Mouse (Mus musculus): Measurements from ENCODE around the gene Ptprn2. TPM values are rescaled to one million over a fixed set of nuclear protein-coding genes. Genes with fewer than 3 reads are reported as not detected.

The Ptprn2 gene
- total RNA-seq, 1 experiment from 2014 or later = 0.12 TPM

DNA sequence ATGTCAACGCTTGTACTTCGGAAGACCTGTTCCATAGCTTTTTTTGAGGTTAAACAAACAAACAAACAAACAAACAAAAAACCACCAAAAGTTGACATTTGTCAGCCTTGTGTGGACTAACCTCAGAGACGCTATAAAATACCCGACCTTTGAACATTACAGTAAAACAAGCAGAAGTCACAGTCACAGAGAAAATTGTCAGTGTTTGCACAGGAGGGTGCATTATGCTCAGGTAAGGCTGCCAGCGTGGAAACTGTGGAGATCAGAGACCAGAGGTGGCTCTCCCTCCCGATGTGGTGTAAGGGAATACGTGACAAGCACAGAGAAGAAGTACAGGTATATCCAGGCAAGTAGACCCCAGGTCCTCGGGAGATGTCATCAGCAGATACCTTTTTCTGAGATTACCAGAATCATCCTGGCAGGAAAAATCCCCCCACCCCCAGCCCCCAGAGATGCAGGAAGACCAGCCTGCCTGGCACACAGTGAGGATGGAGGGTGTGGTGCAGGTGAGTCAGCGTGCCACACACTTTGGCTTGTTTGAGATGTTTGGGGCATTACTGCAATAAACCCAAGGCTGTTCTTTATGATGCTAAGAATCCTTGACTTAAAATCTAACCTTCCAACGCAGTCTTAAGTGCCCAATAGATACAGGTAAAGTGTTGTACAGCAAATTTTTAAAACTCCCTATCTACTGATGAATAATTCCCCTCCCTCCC lies 136.0 kb downstream of the Ptprn2 start:
- ATAC-seq (ENCODE audit: extremely low read depth, insufficient number of reproducible peaks, low FRiP score, poor library complexity, severe bottlenecking) = no peak

DNA sequence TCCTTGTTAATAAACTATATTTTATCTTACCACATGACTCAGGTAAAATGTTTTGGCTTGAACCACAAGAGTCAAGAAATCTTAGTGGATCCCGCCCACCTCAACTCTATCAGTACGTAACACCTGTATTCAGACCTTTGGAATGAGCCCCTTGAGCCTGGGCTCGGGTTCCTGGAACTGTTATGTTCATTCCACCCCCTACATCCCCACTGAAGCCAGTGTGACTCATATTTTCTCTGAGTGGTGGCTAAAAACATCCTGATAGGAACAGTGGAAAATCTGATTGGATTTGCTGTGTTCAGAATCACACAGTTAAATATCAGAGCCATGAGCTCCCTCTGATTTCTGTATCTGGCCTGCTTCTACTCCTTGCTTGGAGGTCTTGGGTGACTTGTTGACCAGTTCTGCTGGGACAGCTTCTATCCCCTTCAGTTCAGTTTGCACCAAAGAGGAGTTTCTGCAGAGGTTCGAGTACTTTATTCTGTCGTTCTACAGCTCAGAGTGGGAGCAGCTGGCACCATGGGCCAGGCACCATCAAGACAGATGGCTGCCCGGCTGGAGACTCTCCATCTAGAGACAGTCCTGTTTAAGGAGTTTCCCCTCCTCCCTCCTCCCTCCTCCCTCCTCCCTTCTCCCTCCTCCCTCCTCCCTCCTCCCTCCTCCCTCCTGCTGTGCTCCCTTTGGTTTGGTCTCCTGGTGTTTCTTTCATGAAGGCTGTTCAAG lies 137.3 kb downstream of the Ptprn2 start:
- no peak for ATAC-seq (ENCODE audit: extremely low read depth, insufficient number of reproducible peaks, low FRiP score, poor library complexity, severe bottlenecking)

GRCm38 (mm10) chr12:116625391-116626281 lies 140.1 kb downstream of the Ptprn2 start:
- no peak for ATAC-seq (ENCODE audit: extremely low read depth, insufficient number of reproducible peaks, low FRiP score, poor library complexity, severe bottlenecking)

DNA sequence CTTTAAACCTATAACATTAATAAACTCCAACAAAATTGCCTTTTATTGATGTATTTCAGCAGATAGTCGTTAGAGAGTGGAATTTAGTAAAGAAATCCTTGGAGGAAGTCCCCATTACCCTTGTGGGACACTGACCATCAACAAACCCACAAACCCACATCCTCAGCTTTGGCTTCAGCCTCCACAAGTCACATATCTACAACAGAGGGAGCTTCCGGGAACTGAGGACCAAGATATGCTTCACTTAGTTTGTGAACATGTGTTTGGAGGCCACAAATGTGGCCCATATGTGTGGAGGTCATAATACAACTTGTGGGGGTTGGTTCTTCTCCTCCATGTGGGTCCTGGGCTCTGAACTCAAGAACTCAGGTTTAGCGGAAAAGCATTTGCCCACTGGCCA lies 143.5 kb downstream of the Ptprn2 start:
- ATAC-seq (ENCODE audit: extremely low read depth, insufficient number of reproducible peaks, low FRiP score, poor library complexity, severe bottlenecking) = no peak

DNA sequence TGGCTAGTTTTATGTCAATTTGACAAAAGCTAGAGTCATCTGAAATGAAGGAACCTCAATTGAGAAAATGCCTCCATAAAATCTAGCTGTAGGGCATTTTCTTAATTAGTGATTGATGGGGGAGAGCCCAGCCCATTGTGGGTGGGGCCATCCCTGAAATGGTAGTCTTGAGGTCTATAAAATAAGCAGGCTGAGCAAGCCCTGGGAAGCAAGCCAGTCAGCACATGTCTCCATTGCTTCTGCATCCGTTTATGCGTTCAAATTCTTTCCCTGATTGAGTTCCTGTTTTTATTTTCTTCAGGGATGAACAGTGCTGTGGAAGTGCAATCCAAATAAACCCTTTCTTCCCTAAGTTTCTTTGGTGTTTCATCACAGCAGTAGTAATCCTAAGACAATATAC lies 152.0 kb downstream of the Ptprn2 start:
- ATAC-seq (ENCODE audit: extremely low read depth, insufficient number of reproducible peaks, low FRiP score, poor library complexity, severe bottlenecking) = no peak

DNA sequence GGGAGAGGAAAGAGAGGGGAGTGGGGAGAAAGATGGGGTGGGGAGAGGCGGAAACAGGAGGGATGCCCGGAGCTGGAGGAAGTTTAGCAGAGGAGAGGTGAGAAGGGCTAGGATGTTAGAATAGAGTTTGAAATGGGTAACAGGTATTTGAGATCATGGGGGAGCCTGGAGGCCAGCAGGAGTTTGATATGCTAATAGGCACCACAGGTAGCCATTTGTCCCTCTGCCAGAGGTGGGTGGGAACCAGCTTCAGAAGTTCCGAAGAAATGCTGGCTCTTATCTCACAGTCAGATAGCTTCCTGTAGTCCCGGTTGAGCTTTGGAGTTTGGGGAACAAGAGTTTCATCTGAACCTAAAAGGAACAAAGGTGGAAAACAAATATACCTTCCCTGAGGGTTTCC lies 155.4 kb downstream of the Ptprn2 start:
- no peak for ATAC-seq (ENCODE audit: extremely low read depth, insufficient number of reproducible peaks, low FRiP score, poor library complexity, severe bottlenecking)

DNA sequence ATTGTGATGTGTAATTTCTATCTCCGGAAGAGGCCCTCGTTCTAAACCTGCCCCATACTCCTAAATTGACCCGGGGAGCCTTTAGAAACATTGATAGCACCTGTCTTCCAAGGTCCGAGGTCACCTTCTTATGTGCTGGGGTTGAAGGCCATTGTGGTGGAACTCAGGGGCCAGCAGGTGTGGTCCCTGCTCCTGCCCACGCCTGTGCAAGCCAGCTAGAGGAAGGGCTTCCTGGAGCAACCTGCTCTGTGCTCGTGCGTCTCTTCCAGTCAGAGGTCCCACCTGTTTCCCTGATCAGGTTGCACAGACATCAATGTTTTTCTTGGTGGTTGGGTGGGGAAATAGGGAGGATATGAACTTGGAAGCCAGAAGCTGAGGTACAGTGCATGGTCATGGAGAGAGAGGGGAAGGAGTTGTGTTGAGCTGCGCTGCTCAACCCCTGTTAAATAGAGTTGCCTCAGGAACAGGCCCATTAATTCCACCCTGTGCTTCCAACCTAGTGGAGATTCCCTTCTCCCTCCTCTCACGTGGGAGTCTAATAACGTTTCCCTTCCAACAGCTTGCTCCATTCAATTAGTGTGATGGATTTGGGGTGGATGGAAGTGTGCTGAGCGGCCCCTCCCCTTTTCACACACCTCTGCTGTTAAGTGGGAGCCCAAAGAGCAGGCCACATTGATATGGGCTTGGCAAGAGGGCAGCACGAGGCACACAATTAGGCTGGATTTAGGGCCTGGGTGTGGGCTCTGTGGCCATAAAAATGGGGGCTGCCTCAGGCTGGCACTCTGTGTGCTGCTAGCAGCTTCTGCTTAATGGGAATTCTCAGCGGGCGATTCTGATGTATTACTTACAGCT lies 156.0 kb downstream of the Ptprn2 start:
- ATAC-seq (ENCODE audit: extremely low read depth, insufficient number of reproducible peaks, low FRiP score, poor library complexity, severe bottlenecking) = no peak

- ATAC-seq (ENCODE audit: extremely low read depth, insufficient number of reproducible peaks, low FRiP score, poor library complexity, severe bottlenecking) = no peak
These were observed 156.7 kb downstream of the Ptprn2 start for GRCm38 (mm10) chr12:116642191-116642549.

- no peak for ATAC-seq (ENCODE audit: extremely low read depth, insufficient number of reproducible peaks, low FRiP score, poor library complexity, severe bottlenecking)
These were observed 161.3 kb downstream of the Ptprn2 start for GRCm38 (mm10) chr12:116646771-116647170.

DNA sequence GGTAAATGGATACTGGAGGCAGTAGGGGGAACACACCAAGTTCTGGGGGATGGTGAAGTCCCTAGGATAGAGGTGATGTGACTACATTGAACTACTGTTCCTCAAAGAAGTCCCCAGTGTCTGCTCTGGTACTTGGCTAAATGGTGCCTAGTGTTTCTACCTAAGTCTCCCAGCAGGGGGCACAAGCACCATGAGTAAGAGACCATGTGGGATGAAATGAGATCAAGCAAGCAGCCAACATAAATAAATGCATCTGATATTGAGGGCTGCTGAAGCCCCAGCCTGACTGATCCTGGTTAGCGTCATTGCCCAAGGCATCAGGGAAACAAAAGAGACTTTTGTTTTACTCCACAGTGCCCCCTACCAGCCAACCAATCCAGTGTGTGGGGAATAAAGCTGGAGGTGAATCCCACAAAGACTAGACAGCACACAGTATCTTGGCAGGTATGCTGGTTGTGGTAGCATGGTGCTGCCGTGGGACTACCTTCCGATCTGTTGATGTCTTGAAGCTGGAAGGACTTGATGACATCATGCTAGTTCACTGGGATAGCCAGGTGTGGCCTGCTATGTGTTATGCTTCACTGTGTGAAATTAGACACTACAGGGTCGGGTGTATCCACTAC lies 163.2 kb downstream of the Ptprn2 start:
- ATAC-seq (ENCODE audit: extremely low read depth, insufficient number of reproducible peaks, low FRiP score, poor library complexity, severe bottlenecking) = no peak

DNA sequence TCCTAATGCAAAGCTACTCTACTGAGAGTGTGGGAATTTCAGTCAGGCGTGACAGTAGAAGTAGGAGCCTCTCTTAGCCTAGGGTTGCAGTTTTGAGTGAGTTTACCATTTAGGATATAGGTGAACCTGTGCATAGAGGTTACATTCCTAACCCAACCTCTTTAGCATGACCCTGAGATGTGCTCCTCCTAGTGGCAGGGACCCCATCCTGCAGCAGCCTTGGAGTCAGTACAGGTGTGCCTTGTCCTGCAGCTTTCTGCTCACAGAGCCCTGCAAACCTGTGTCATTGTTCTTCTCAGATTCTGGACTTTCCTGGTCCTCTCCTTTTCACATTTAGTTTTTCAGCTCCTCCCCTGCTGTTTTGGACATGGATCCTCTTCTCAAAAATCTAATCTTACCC lies 168.2 kb downstream of the Ptprn2 start:
- ATAC-seq (ENCODE audit: extremely low read depth, insufficient number of reproducible peaks, low FRiP score, poor library complexity, severe bottlenecking) = no peak

DNA sequence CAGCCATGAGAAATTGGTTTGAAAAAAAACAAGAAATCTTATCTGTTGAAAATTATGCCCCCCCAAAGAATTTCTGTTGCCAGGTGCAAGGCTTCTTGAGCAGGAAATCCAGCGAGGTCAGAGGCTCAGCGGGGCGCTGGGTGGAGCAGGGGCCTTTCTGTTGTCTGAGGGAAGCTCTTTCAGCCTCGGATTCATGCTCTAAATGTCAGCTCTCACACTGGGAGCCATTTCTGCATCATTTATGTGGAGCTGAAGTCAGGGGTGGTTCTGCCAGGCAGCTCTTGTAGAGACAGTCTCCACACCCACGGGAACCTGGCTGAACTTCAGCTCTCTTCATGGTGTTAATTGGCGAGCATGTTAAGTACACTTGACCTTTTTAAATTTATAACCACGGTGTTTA lies 174.6 kb downstream of the Ptprn2 start:
- ATAC-seq (ENCODE audit: extremely low read depth, insufficient number of reproducible peaks, low FRiP score, poor library complexity, severe bottlenecking) = no peak

- ATAC-seq (ENCODE audit: extremely low read depth, insufficient number of reproducible peaks, low FRiP score, poor library complexity, severe bottlenecking) = no peak
These were observed 175.5 kb downstream of the Ptprn2 start for GRCm38 (mm10) chr12:116661018-116661417.

DNA sequence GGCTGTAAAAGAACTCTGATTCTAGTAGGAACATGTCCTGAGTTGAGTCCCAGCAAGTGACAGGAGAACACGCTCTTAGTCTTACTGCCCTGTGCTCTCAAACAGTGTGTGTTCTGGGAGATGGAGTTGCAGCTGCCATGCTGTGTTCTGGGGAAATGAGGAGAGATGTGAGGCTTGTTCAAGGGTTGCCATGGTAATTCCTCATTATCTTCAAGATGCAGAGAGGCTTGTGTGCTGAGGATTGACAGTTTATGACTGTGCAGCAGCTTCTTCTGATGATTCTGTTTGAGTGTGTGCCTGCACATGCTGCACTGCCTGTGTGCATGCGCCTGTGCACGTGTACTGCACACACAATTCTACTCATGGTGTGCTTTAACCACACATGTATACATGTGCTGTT lies 192.2 kb downstream of the Ptprn2 start:
- no peak for ATAC-seq (ENCODE audit: extremely low read depth, insufficient number of reproducible peaks, low FRiP score, poor library complexity, severe bottlenecking)

DNA sequence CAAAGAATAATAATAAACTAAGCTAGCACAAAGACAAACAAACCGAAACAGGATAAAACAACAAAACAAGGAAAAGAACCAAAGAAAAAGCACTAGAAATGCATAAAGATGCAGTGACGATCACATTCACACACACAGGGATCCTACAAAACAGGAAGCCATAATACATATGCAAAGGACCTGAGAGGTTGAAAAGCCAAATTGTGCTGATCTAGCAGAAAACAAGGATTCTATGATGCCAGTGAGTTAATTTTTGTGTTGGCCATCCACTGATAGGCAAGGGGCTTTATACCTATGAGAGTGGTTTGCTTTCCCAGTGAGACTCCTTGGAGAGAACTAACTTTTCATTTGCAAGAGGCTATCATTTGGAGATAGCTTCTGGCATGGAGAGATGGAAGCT lies 204.3 kb downstream of the Ptprn2 start:
- no peak for ATAC-seq (ENCODE audit: extremely low read depth, insufficient number of reproducible peaks, low FRiP score, poor library complexity, severe bottlenecking)

- ATAC-seq (ENCODE audit: extremely low read depth, insufficient number of reproducible peaks, low FRiP score, poor library complexity, severe bottlenecking) = no peak
These were observed 224.0 kb downstream of the Ptprn2 start for GRCm38 (mm10) chr12:116709535-116709934.

- ATAC-seq (ENCODE audit: extremely low read depth, insufficient number of reproducible peaks, low FRiP score, poor library complexity, severe bottlenecking) = no peak
These were observed 225.2 kb downstream of the Ptprn2 start for GRCm38 (mm10) chr12:116710716-116711115.

DNA sequence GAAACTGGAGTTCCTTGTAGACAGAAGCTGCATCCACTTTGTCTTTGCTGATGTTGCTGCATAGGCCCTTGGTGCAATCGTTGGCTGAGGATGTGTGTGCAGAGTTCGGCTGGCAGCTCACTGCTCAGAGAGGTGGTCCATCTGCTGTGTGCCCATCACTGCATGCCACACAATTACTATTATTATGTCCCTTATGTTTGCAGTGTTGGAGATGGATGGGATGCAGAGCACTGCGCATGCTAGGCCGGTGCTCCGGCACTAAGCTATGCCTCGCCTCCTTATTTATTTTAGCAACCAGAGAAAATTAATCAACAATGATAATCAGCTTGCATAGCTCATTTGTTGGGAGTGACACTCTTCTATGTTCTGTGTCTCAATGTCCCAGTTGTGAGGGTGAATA lies 225.6 kb downstream of the Ptprn2 start:
- no peak for ATAC-seq (ENCODE audit: extremely low read depth, insufficient number of reproducible peaks, low FRiP score, poor library complexity, severe bottlenecking)

Data from neutrophil, adult 5-6 weeks (primary cell).